Mouse (Mus musculus) bone marrow macrophage, adult 2 months (primary cell): ENCODE data around the gene Cul1. TPM values are rescaled to one million over a fixed set of nuclear protein-coding genes. Genes with fewer than 3 reads are reported as not detected.

ENCODE experiments used
- H3K27ac ChIP-seq: 2 replicates; pipeline ENCODE4 v1.5.1; 2012; ENCODE audit warnings: low read depth, low read length; ENCODE audit not compliant: insufficient read depth
- H3K4me1 ChIP-seq: 2 replicates; pipeline ENCODE4 v1.6.1; 2012; ENCODE audit warnings: low read length; ENCODE audit not compliant: control insufficient read depth, insufficient read depth
- H3K4me3 ChIP-seq: 2 replicates; pipeline ENCODE4 v1.5.1; 2012; ENCODE audit warnings: mild to moderate bottlenecking, low read length, moderate library complexity; ENCODE audit not compliant: insufficient read depth
- CTCF ChIP-seq: IDR thresholded peaks from 2 replicates; pipeline ENCODE4 v1.5.1; 2012; ENCODE audit warnings: low read depth, mild to moderate bottlenecking, low read length, moderate library complexity
- POLR2A ChIP-seq: IDR thresholded peaks from 2 replicates; pipeline ENCODE4 v1.6.1; 2012; ENCODE audit warnings: mild to moderate bottlenecking, low read depth, low read length, borderline replicate concordance
- polyA plus RNA-seq: library from polyadenylated mRNA; stranded (reverse); fragments of >200 nt; gene quantifications from 2 replicates; pipeline ENCODE4 v1.2.4, GENCODE M21; 2012; ENCODE audit not compliant: missing spikeins, insufficient read depth, insufficient read length

Cul1 gene
- polyA plus RNA-seq, 1 experiment: 84.5 TPM

DNA sequence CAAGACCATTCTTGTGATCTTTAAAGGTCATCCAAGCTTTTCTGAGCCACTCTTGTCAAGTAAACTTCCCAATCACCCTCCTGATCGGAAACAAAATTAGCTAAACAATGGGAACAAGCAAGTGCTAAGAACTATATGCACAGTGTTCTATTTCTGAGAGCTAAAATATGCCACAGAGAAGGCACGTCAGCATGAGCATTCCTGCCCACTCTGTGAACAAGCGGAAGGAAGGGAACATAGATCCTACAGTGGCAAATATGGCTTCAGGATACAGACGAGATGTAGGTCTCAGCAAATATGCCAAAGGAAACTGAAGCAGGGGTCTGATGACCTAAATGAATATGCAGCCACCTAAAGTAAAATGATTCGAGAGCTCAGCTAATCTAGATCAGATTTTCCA lies 82.1 kb downstream of the Cul1 start:
- TF ChIP-seq CTCF (no peak), POLR2A (no peak)
- peaks cover 4% of the 10 kb centered on the region; the same call in 1 of the 2 replicates for H3K4me1 ChIP-seq
- H3K27ac ChIP-seq: no peak overlapping the region
- no peak overlapping the region for H3K4me3 ChIP-seq

DNA sequence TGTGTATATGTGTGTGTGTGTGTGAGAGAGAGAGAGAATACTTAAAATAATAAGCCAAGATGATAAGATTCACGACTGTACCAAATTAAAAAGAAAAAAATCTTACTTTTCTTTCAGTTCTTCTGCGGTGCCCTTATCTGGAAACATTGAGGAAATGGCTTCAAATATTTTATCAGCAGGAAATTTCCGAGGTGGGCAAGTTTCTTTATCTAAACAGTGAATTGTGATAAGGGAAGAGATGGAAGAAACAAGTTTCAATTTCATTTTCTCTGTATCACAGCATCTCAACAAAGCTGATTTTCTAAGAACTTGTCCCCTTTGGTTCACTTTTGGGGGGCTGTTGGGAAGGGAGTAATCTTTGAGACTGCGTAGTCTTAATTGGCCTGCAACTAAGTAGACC lies 99.1 kb downstream of the Cul1 start:
- Histone ChIP-seq H3K4me3 (no peak overlapping the region), H3K4me1 (no peaks in the 10 kb centered on the region), H3K27ac (no peak overlapping the region)
- no peak for TF ChIP-seq POLR2A

DNA sequence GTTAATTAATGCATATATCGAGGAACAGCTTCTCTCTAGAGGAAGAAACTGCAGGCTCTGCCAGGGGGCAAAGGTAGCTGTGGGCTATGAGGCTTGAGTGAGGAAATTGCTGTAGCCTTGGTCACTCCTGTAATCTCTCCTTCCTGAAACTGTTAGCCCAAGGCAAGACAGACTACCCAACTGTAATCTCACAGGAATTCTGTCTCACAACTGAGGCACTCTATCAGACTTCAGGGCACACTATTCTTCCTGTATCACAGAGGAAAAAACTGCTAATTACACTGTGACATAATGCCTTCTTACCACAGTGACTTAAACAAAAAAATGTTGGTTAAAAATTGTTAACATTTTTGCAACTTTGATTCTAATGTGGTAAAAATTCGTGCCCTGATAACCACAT lies 106.1 kb downstream of the Cul1 start:
- Histone ChIP-seq H3K4me3 (no peak overlapping the region), H3K4me1 (peaks cover 13% of the 10 kb centered on the region), H3K27ac (no peak overlapping the region)
- TF ChIP-seq CTCF: no peak
- no peak for TF ChIP-seq POLR2A

DNA sequence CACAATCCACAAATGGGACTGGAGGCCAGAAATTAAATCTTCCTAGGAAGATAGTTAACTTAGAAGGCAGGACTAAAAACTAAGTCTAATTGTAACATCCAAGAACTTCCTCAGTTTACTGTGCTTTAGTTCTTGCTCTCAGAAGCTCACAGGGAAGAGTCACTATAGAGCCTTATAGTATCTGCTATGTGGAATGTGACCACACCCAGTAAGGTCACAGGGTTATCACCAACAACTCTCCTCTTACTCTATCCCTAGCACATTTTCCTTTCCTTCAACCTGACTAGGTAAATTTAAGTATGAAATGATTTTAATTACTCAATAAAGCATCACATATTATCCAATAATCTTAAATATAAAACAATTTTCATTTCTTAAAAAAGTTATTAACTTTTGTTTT lies 107.2 kb downstream of the Cul1 start:
- Histone ChIP-seq H3K4me3 (no peak overlapping the region), H3K4me1 (peaks cover 13% of the 10 kb centered on the region), H3K27ac (no peak overlapping the region)
- no peak for TF ChIP-seq CTCF
- no peak for TF ChIP-seq POLR2A

DNA sequence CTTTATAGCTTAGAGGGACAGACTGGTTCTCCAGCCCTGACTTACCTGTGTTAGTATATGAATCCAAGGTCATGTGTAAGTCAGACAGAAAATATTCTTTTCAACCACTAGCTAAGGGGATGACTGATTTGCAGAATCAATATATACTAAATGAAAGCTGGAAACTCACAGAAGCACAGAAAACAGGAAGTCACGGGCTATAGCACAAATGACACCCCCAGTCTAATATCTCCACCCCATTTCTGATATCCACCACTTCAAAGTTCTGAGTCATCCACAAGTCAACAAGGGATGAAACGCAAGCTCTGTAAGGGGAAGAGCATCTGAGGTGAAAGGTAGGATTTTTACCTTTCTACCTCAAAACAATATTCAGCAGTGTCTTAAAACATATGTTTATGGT lies 107.6 kb downstream of the Cul1 start:
- TF ChIP-seq CTCF (no peak), POLR2A (no peak)
- no peak overlapping the region for H3K27ac ChIP-seq
- H3K4me1 ChIP-seq: peaks cover 14% of the 10 kb centered on the region
- H3K4me3 ChIP-seq: no peak overlapping the region

DNA sequence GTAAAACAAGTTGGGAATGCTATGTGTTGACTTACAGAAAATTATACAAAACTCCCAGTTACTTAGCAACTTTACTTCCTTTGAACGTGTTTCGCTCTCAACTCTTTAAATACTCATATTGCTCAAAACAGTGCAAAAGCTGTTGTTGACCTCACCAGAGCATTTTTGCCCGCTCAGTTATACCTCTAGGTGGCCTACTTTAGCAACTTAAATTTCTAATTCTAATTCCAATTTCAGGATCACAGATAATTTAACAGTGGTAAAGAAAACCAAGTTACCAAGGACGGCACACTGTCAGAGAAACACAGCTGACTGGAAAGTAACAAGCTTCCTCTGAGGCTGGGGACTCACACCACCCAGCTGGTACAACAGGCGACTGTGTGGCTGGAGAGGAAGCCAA lies 108.2 kb downstream of the Cul1 start:
- H3K27ac ChIP-seq: no peak overlapping the region
- H3K4me1 ChIP-seq: peaks cover 18% of the 10 kb centered on the region
- TF ChIP-seq POLR2A (no peak), CTCF (no peak)
- no peak overlapping the region for H3K4me3 ChIP-seq

DNA sequence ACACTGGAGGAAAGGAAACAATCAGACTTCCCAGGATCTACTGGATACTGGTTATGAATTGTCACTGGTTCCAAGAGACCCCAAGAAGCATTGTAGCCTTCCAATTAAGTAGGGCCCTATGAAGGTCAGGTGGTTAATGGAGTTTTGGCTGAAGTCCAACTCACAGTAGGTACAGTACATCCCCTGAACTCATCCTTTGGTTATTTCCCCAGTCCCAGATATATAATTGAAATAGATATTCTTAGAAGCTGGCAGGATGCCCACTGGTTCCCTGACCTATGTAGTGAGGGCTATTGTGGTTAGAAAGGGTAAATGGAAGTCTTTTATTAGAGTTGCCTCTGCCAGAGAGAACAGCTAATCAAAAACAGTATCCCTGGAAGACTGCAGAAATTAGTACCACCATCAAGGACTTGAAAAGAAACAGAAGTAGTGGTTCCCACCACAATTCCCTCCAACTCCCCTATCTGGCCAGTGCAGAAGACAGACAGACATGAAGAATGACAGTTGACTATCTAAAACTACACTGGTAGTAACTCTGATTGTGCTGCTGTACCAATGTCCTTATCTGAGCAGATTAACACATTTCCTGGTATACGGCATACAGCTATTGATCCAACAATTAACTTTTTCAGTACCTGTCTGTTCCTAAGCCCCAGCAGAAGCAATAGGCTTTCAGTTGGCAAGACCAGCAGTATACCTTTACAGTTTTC lies 112.3 kb downstream of the Cul1 start:
- Histone ChIP-seq H3K27ac (no peak overlapping the region), H3K4me1 (peaks cover 20% of the 10 kb centered on the region), H3K4me3 (no peak overlapping the region)
- TF ChIP-seq CTCF (no peak), POLR2A (no peak)

DNA sequence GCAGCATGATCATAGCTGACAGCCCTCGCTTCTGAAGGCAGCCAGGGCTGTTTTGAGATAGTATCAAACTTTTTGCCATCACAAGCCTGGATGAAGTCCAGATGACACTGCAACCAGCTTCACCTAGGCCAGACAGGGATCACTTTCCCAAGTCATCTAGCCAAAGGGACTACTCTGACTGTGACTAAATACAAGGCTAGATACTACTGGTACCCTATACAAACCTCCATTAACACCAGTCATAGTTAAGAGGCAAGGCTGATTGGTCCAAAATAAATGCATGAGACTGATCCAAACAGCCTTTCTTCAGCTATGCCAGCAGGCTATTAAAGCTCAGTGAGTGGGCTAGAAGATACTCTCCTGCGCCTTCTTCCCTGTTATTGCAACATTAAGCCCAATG lies 119.7 kb downstream of the Cul1 start:
- no peak overlapping the region for H3K27ac ChIP-seq
- TF ChIP-seq CTCF: no peak
- no peak for TF ChIP-seq POLR2A

More for the DNA sequence above, 119.7 kb downstream of the Cul1 start:
- no peak overlapping the region for H3K4me3 ChIP-seq
- 0 out of 2 replicates have a peak, but pooled peaks cover 2% of the 10 kb centered on the region for H3K4me1 ChIP-seq

Other genes with a start within 250 kb of the Cul1 start
- gene Ezh2, start 141.9 kb downstream of the Cul1 start, polyA plus RNA-seq: 41.5 and 61.9 TPM in 2 replicates